Comparison of ENCODE assay signal across 9 mouse cellular contexts in the genomic region with DNA sequence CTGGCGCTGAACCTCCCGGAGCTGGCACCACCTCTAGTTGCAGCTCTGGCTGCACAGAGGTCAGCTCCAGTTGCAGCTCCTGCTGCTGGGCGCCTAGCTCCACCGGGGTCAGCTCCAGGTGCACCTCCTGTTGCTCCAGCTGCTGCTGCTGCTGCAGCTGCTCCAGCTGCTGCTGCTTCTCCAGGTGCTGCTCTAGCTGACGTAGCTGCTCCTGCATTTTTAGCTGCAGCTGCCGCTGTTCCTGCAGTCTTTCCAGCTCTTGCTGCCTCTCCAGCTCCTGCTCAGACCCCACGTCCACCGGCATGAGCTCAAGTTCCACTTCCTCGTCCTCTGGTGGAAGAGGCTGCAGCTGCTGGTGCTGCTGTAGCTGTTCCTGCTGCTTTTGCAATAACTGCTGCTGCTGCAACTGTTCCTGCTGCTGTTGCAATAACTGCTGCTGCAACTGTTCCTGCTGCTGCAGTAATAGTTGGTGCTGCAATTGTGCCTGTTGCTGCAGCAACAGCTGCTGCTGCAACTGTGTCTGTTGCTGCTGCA. TPM values are rescaled to one million over a fixed set of nuclear protein-coding genes. Genes with fewer than 3 reads are reported as not detected.
DNase-seq lines count a peak whose midpoint lies in the region; ATAC-seq lines count a peak whose summit lies in the region.
"Had no signal": no experiment of that assay in that cellular context is flagged by ENCODE, and none has a peak within 500 bp of the region (broad histone marks: within the 10 kb centered on the region; RNA-seq: fewer than 3 reads in every experiment).

No protein-coding gene starts in this region.

- H3K9ac ChIP-seq in kidney, embryonic 15.5 days: 0 out of 2 replicates have a peak overlapping the region, but pooled peaks have one; percentile 9
- H3K9ac ChIP-seq in forebrain, embryonic 11.5 days (ENCODE audit: low read length): peak overlapping the region; percentile 33
- peak overlapping the region; percentile 37; the same call in 1 of the 2 replicates for H3K9ac ChIP-seq in limb, embryonic 12.5 days (replicated peaks)
- H3K9ac ChIP-seq in neural tube, embryonic 12.5 days: 0 out of 2 replicates have a peak overlapping the region, but pooled peaks have one; percentile 14

- ATAC-seq in kidney, embryonic 15.5 days (replicated peaks; ENCODE audit: low FRiP score): no peak
- no peak for ATAC-seq in forebrain, embryonic 11.5 days (replicated peaks; ENCODE audit: low FRiP score)
- no peak for ATAC-seq in limb, embryonic 12.5 days (ENCODE audit: insufficient number of reproducible peaks, insufficient read depth, low FRiP score, low TSS enrichment, low read depth)
- no peak for ATAC-seq in neural tube, embryonic 12.5 days (ENCODE audit: low FRiP score, low read depth)

- H3K4me3 ChIP-seq in kidney, embryonic 15.5 days (replicated peaks): peak overlapping the region; percentile 36
- peak overlapping the region; percentile 23 for H3K4me3 ChIP-seq in forebrain, embryonic 11.5 days (ENCODE audit: low read depth, low read length)
- peak overlapping the region; percentile 36 for H3K4me3 ChIP-seq in limb, embryonic 12.5 days (replicated peaks)
- 0 out of 2 replicates have a peak overlapping the region, but pooled peaks have one; percentile 15 for H3K4me3 ChIP-seq in neural tube, embryonic 12.5 days

- WGBS in kidney, embryonic 15.5 days: 12% methylated on average over 9 of the region's 9 CpGs
- WGBS in forebrain, embryonic 11.5 days: 12% methylated on average over 9 of the region's 9 CpGs
- WGBS in limb, embryonic 12.5 days: 8% methylated on average over 9 of the region's 9 CpGs
- WGBS in neural tube, embryonic 12.5 days: 12% methylated on average over 9 of the region's 9 CpGs

- DNase-seq in kidney, adult 9 months: no peak
- DNase-seq in forebrain, embryonic 11.5 days (ENCODE audit: low spot score): no peak
- DNase-seq in layer of hippocampus, postnatal 36 days: no peak
- no peak for DNase-seq in adrenal gland, postnatal 14 days
- no peak for DNase-seq in embryo, embryonic 9.5 days (ENCODE audit: extremely low spot score)
- DNase-seq: lung, postnatal 14 days had no signal

- H3K27ac ChIP-seq in kidney, embryonic 15.5 days: no peak overlapping the region
- no peak overlapping the region for H3K27ac ChIP-seq in forebrain, embryonic 11.5 days (ENCODE audit: low read depth, low read length)
- no peak overlapping the region for H3K27ac ChIP-seq in limb, embryonic 12.5 days
- no peak overlapping the region for H3K27ac ChIP-seq in neural tube, embryonic 12.5 days

- H3K9me3 ChIP-seq in kidney, embryonic 15.5 days (replicated peaks): no peaks in the 10 kb centered on the region
- no peaks in the 10 kb centered on the region for H3K9me3 ChIP-seq in forebrain, embryonic 11.5 days (ENCODE audit: control insufficient read depth, low read length)
- no peaks in the 10 kb centered on the region for H3K9me3 ChIP-seq in limb, embryonic 12.5 days
- no peaks in the 10 kb centered on the region for H3K9me3 ChIP-seq in neural tube, embryonic 12.5 days

- peaks cover 25% of the 10 kb centered on the region for H3K4me1 ChIP-seq in kidney, embryonic 15.5 days
- H3K4me1 ChIP-seq in forebrain, embryonic 11.5 days (replicated peaks; ENCODE audit: control insufficient read depth, insufficient read depth, low read length): peaks cover 5% of the 10 kb centered on the region; the same call in 1 of the 2 replicates
- H3K4me1 ChIP-seq in limb, embryonic 12.5 days (replicated peaks): peaks cover 18% of the 10 kb centered on the region
- peaks cover 16% of the 10 kb centered on the region for H3K4me1 ChIP-seq in neural tube, embryonic 12.5 days

- no peaks in the 10 kb centered on the region for H3K36me3 ChIP-seq in kidney, embryonic 15.5 days
- no peaks in the 10 kb centered on the region for H3K36me3 ChIP-seq in forebrain, embryonic 11.5 days (ENCODE audit: control insufficient read depth, insufficient read depth, low read length)
- no peaks in the 10 kb centered on the region for H3K36me3 ChIP-seq in limb, embryonic 12.5 days
- H3K36me3 ChIP-seq in neural tube, embryonic 12.5 days: no peaks in the 10 kb centered on the region; the same call in 1 of the 2 replicates

- H3K27me3 ChIP-seq in kidney, embryonic 15.5 days: peaks cover 93% of the 10 kb centered on the region
- H3K27me3 ChIP-seq in forebrain, embryonic 11.5 days (ENCODE audit: control insufficient read depth, insufficient read depth, low read length): peaks cover 53% of the 10 kb centered on the region
- H3K27me3 ChIP-seq in limb, embryonic 12.5 days: peaks cover 96% of the 10 kb centered on the region
- peaks cover 89% of the 10 kb centered on the region for H3K27me3 ChIP-seq in neural tube, embryonic 12.5 days (replicated peaks)

- peak overlapping the region; percentile 65 for H3K4me2 ChIP-seq in kidney, embryonic 15.5 days
- H3K4me2 ChIP-seq in forebrain, embryonic 11.5 days (ENCODE audit: low read depth, low read length, severe bottlenecking): peak overlapping the region; percentile 52
- H3K4me2 ChIP-seq in limb, embryonic 12.5 days: peak overlapping the region; percentile 57
- peak overlapping the region; percentile 45 for H3K4me2 ChIP-seq in neural tube, embryonic 12.5 days (replicated peaks)

RNA-seq across cellular contexts. Expression of a gene that starts 5.0 kb away (rescaled TPM):
- 0.08 TPM in 2 replicates for polyA plus RNA-seq in kidney, embryonic 15.5 days (2015; fragmentation: Nextera tagmentation; extraction: Ambion mirVana)
- not detected in 2 replicates for polyA plus RNA-seq in forebrain, embryonic 11.5 days (2014; fragmentation: Nextera tagmentation; extraction: Ambion mirVana)
- polyA plus RNA-seq in limb, embryonic 12.5 days (2016; fragmentation: Nextera tagmentation; extraction: Ambion mirVana): 0.12 and 0.18 TPM in 2 replicates
- 0.13 TPM in 1 of 2 replicates, not detected in the other for polyA plus RNA-seq in neural tube, embryonic 12.5 days (2016; fragmentation: Nextera tagmentation; extraction: Ambion mirVana)
- 1 to 10 TPM; 4.7 to 4.8 TPM for total RNA-seq in layer of hippocampus, postnatal 36 days (2021)
- 0.41 and 0.83 TPM in 2 replicates for total RNA-seq in adrenal gland, postnatal 14 days (2021)

RNA-seq across cellular contexts. Expression of a gene that starts 18.6 kb away (rescaled TPM):
- polyA plus RNA-seq in kidney, embryonic 15.5 days (2015; fragmentation: Nextera tagmentation; extraction: Ambion mirVana): 3.2 and 3.3 TPM in 2 replicates
- polyA plus RNA-seq in forebrain, embryonic 11.5 days (2014; fragmentation: Nextera tagmentation; extraction: Ambion mirVana): 3.5 and 4.2 TPM in 2 replicates
- 8.5 and 11.0 TPM in 2 replicates for polyA plus RNA-seq in limb, embryonic 12.5 days (2016; fragmentation: Nextera tagmentation; extraction: Ambion mirVana)
- polyA plus RNA-seq in neural tube, embryonic 12.5 days (2016; fragmentation: Nextera tagmentation; extraction: Ambion mirVana): 17.3 and 17.4 TPM in 2 replicates
- total RNA-seq in layer of hippocampus, postnatal 36 days (2021): 10 to 100 TPM; 21.4 to 22.3 TPM
- total RNA-seq in adrenal gland, postnatal 14 days (2021): 6.9 and 7.6 TPM in 2 replicates

RNA-seq across cellular contexts. Expression of a gene that starts 26.7 kb away (rescaled TPM):
- polyA plus RNA-seq in kidney, embryonic 15.5 days (2015; fragmentation: Nextera tagmentation; extraction: Ambion mirVana): 39.9 and 43.6 TPM in 2 replicates
- polyA plus RNA-seq in forebrain, embryonic 11.5 days (2014; fragmentation: Nextera tagmentation; extraction: Ambion mirVana): 65.8 and 75.0 TPM in 2 replicates
- polyA plus RNA-seq in limb, embryonic 12.5 days (2016; fragmentation: Nextera tagmentation; extraction: Ambion mirVana): 53.9 and 56.9 TPM in 2 replicates
- 53.2 and 57.4 TPM in 2 replicates for polyA plus RNA-seq in neural tube, embryonic 12.5 days (2016; fragmentation: Nextera tagmentation; extraction: Ambion mirVana)
- 10 to 100 TPM; 25.1 to 26.1 TPM for total RNA-seq in layer of hippocampus, postnatal 36 days (2021)
- total RNA-seq in adrenal gland, postnatal 14 days (2021): 24.5 and 26.4 TPM in 2 replicates

RNA-seq across cellular contexts. Expression of a gene that starts 40.6 kb away (rescaled TPM):
- 74.3 and 76.4 TPM in 2 replicates for polyA plus RNA-seq in kidney, embryonic 15.5 days (2015; fragmentation: Nextera tagmentation; extraction: Ambion mirVana)
- polyA plus RNA-seq in forebrain, embryonic 11.5 days (2014; fragmentation: Nextera tagmentation; extraction: Ambion mirVana): 69.4 and 71.9 TPM in 2 replicates
- polyA plus RNA-seq in limb, embryonic 12.5 days (2016; fragmentation: Nextera tagmentation; extraction: Ambion mirVana): 77.1 and 87.0 TPM in 2 replicates
- 71.5 and 82.7 TPM in 2 replicates for polyA plus RNA-seq in neural tube, embryonic 12.5 days (2016; fragmentation: Nextera tagmentation; extraction: Ambion mirVana)
- 10 to 100 TPM; 49.0 to 49.2 TPM for total RNA-seq in layer of hippocampus, postnatal 36 days (2021)
- 52.0 and 52.5 TPM in 2 replicates for total RNA-seq in adrenal gland, postnatal 14 days (2021)

RNA-seq across cellular contexts. Expression of a gene that starts 53.5 kb away (rescaled TPM):
- 15.6 and 17.0 TPM in 2 replicates for polyA plus RNA-seq in kidney, embryonic 15.5 days (2015; fragmentation: Nextera tagmentation; extraction: Ambion mirVana)
- 30.4 and 31.0 TPM in 2 replicates for polyA plus RNA-seq in forebrain, embryonic 11.5 days (2014; fragmentation: Nextera tagmentation; extraction: Ambion mirVana)
- 25.1 and 26.1 TPM in 2 replicates for polyA plus RNA-seq in limb, embryonic 12.5 days (2016; fragmentation: Nextera tagmentation; extraction: Ambion mirVana)
- 28.1 and 29.3 TPM in 2 replicates for polyA plus RNA-seq in neural tube, embryonic 12.5 days (2016; fragmentation: Nextera tagmentation; extraction: Ambion mirVana)
- 10 to 100 TPM; 33.0 to 35.7 TPM for total RNA-seq in layer of hippocampus, postnatal 36 days (2021)
- 19.7 and 22.0 TPM in 2 replicates for total RNA-seq in adrenal gland, postnatal 14 days (2021)
